Mouse (Mus musculus) heart, postnatal 36 days (tissue): ENCODE results near the gene Ube2s. TPM values are rescaled to one million over a fixed set of nuclear protein-coding genes. Genes with fewer than 3 reads are reported as not detected.
"Not testable (repeated sequence)": the region's sequence is repeated elsewhere in the genome, so short reads cannot be mapped to it uniquely, and the experiment has no call there.

Source experiments
- DNase-seq, 2 experiments: peaks; one replicate each; pipeline ENCODE4 v3.0.0; 2021 to 2022
- intact Hi-C: fragments of 180-260 bp; cut with DNase I; formaldehyde crosslinking; loops from one replicate; pipeline ENCODE4 v1.15.1; 2025
- total RNA-seq, 2 experiments: library from RNA; stranded (reverse); gene quantifications; 2 replicates each; pipeline ENCODE4 v1.2.3; 2021

Gene Ube2s
- 10 to 100 TPM; 89.8 to 95.7 TPM for total RNA-seq

DNA sequence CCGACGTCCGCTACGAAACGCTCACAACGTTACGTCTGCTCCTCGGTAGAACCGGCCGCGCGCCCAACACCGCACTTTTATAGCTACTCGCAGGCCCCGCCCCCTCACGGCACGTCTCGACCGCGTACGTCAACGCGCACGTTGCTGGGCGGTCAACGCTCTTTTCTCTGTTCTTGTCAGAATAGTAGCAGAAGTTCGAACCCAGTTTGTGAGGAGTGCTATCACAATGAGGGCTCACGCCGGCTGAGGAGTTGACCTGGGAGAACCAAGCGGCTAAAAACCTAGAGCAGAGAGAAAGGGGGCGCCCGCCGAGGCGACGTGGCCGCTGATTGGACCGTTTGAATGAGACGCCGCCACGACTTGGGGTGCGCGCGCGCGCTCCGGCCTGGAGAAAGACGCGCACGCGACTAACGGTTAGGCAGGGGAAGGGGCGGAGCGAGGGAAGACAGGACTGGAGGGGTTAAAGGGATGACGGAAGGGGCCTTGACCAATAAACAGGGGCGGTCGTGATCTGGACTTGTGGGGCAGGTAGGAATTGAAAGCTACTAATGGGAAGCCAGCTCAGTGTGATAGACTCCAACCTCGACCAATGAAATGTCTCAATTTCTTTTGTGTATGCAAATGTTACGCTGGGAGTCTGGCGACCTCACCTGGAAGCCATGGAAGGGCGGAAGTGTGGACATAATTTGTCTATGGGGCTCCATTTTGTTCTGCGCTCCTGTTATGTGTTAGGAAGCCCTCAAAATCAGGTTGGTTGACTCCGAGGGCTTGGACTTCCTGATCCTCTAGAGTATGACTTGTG lies at the start of gene Ube2s:
TSS of gene Ube2s (minus strand) at position 288 of the 802 bp plus-strand sequence.
- peak; percentile 98 for DNase-seq

DNA sequence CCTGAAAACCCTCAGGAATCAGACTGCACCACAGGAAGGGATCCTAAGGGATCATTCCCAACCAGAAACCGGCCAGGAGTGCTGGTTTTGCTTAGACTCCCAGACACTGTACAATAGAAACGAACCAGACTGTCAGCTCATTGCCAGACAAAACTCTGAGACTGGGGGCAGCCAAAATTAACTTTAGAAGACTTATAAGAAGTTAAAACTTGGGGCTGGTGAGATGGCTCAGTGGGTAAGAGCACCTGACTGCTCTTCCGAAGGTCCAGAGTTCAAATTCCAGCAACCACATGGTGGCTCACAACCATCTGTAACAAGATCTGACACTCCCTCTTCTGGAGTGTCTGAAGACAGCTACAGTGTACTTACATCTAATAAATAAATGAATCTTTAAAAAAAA lies 48.5 kb upstream of the Ube2s start:
- intact Hi-C loops, result loop anchor here (10.0 kb wide), 1 partner anchor 194 kb away; the partner anchor contains the start of gene Zfp580
- not testable (repeated sequence) for DNase-seq

More for the DNA sequence above, at the start of gene Ube2s:
- intact Hi-C loops, result loop anchor here (1.0 to 10.0 kb wide), 6 partner anchors 19 to 232 kb away; partner anchors contain the start of genes Fiz1, Gm44973, Zfp524 and Zfp628

DNA sequence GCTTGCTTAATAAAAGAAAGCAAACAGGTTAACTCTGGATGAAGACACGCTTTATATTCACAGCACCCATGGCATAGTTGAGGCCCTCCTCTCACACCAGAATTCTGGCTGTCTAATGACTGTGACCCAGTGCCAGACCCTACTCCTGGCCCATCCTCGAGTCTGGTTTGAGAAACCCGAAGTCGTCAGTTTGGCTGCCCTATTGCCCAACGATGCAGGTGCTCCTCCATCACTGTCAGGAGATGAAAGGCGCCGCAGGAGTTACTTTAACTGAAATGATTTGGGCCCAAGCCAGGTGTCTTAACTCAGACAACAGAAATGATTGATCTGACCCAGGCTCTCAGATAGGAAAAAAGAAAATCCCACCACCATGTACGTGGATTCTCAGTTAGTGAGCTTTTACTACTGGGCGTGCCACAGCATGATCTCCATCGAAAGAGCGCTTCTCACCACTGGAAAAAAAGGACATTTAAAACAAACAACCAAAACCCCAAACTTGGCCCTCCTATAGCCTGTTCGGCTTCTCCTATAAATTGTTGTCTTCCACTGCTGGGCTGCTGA lies 47.1 kb upstream of the Ube2s start:
- intact Hi-C loops, result no loop called here
- no peak for DNase-seq

DNA sequence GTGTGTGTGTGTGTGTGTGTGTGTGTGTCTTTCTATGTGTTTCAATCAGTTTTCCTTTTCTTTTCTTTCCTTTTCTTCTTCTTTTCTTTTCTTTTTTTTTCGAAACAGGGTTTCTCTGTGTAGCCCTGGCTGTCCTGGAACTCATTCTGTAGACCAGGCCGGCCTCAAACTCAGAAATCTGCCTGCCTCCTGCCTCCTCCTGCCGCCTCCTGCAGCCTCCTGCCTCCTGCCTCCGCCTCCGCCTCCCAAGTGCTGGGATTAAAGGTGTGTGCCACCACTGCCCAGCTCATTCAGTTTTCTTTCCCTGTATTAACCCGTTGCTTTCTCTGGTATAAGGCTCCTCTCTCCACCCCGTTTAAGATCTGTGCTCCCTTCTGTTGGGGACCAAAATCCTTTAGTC lies 44.9 kb upstream of the Ube2s start:
- DNase-seq, result no peak
- intact Hi-C loops, result no loop called here

GRCm38 (mm10) chr7:4856508-4856907 lies 44.1 kb upstream of the Ube2s start:
- intact Hi-C loops, result no loop called here
- DNase-seq, result no peak

- DNase-seq, result no peak
- intact Hi-C loops, result no loop called here
Measured at GRCm38 (mm10) chr7:4853613-4854012, 41.2 kb upstream of the Ube2s start.

- intact Hi-C loops, result no loop called here
- DNase-seq, result no peak
Measured at GRCm38 (mm10) chr7:4851315-4851688, 38.9 kb upstream of the Ube2s start.

DNA sequence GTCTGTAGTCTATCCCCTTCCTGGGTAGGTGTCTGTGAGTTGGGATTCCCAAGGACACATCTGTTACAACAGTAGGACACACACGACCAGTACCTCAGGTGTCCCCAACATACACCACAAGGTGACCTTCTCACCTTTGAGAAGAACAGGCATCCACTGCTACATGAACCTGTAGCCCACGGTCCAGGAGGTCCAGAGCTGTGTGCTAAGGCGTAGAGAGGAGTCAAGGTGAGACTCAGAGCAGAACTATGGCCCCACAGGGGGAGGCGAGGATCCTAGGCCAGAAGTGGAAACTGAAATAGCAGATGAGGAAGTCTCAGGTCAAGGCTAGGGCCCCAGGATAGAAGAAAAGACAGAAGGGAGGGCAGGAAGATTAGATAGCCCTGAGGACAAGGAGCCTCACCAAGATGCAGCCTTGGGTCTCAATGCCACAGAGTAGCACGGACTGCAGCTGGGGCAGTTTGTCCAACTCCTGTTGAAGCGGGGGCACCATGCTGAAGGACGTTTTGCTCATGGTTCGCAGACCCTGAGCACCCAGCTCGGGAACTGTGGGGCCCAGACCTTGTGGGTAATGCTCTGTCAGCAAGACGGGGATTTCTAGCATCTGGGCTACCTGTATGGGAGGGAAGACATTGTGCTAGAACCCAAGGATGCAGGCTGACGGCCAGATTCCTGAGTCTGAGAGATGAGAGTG lies 38.4 kb upstream of the Ube2s start:
- DNase-seq, result no peak

DNA sequence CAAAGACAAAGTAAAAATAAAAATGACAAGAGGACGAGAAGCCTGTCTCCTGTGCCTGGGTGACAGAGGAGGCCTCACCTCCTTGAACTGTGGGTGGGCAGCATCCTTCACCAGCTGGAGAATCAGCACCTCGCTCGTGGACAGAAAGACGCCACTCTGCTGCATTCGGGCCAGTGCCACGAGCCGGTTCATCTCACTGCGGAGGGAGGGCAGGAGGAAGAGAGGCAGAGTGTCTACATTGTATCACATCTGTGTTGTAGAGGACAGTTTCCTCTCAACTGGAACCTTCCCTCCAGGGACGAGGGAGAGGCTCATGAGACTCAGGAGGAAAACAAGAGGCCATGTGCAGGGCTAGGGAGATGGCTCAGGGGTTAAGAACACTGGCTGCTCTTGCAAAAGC lies 37.0 kb upstream of the Ube2s start:
- DNase-seq, result no peak
- intact Hi-C loops, result no loop called here

More for the DNA sequence above, 38.4 kb upstream of the Ube2s start:
- intact Hi-C loops, result no loop called here

- no peak for DNase-seq
- intact Hi-C loops, result no loop called here
Measured at GRCm38 (mm10) chr7:4844917-4845309, 32.5 kb upstream of the Ube2s start.

DNA sequence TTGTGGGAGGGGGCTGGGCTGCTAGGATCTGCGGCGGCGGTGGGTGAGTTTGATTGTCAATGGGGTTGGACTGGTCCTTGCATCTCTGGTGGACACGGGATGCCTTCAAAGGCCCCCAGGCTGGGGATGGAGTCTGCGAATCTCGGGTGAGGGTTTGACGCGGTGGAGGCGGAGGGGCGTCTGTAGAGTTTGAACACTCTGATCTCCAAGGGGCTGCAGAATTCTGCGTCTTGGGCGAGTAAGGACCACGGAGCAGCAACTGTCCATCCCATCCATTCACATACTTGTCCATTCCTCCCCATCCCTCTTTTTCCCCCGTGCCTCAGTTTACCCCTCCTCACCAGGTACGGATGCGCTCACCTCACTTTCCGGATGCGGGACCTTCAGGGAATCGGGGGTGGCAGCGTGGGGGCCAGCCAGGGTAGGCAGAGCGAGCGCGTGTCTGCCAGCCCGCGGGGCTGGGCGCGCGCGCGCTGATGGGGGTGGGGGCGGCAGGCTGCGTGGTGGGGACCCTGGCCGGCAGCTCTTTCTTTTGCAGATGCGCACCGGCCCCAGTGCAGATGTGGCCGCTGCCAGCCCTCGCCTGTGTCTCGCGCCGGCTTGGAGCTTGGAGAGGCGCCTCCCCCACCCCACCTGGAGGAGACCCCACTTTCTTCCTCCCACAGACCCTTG lies 32.0 kb upstream of the Ube2s start, which contains the start of gene Shisa7:
TSS of gene Shisa7 (minus strand) at position 452 of the 672 bp plus-strand sequence.
- intact Hi-C loops, result no loop called here
- DNase-seq, result no peak

GRCm38 (mm10) chr7:4843604-4844244 lies 31.3 kb upstream of the Ube2s start:
- DNase-seq, result no peak
- intact Hi-C loops, result no loop called here

DNA sequence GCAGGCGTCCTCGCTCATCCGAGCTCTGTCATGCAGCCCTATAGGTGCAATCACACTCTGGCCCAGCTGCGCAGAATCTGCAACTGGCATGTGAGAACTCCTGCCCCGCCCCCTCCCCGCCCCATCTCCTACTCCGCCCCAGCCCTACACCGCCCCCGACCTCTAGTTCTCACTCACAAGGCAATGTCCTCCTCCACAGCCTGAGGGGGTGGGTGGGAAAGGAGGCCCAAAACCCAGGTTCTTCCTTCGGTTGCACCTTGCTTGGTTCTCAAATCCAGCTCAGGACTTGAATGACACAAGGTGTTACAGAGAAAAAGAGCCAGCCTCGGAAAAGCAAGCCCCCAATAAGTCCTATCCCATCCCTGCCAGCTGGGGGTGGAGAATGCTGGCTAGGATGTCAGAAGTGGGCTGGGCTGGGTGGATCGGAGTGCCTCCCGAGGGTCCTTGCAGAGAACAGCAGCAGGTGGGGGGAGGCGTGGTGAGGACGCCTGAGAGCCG lies 30.3 kb upstream of the Ube2s start:
- intact Hi-C loops, result no loop called here
- no peak for DNase-seq

DNA sequence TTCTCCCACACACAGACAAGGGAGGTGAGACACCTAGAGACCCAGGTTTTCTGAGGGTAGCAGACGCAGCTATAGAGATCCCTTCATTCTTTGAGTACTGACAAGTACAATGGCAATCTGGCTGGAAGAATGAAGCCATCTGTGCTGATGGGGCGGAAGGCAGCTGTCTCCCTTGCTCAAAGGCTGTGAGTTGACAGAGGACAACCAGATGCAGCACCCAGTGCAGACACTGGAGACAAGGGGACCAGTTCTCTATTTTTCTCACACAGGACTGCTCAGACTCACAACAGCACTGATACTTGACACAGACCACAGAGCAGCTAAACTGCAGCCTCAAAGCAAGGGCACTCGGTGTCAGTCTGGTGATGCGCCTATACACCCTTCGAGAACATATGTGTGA lies 29.7 kb upstream of the Ube2s start:
- no peak for DNase-seq
- intact Hi-C loops, result no loop called here

GRCm38 (mm10) chr7:4837639-4838038 lies 25.2 kb upstream of the Ube2s start:
- intact Hi-C loops, result no loop called here
- DNase-seq, result no peak

DNA sequence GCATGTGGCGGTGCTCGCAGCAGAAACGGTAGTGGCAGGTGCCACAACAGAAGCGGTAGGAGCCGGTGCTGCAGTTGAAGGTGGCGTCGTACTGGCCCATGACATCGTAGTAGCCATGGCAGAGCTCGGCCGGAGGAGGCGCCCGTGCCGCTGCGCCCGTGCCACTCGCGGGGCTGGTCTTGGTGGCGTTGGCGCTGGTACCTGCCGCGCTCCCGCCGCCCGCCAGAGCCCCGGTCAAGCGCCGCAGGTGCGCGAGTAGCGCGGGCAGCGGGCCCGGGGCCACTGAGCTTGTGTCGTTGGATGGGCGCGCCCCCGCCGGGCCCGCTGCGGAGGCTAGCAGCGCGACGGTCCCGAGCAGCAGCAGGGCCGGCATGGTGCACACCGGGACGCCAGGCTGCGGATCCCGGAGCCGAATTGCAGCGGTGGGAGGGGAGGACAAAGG lies 24.0 kb upstream of the Ube2s start:
- intact Hi-C loops, result no loop called here
- DNase-seq, result peak; percentile 32 to 46

GRCm38 (mm10) chr7:4835631-4836327 lies 23.4 kb upstream of the Ube2s start:
- intact Hi-C loops, result no loop called here

GRCm38 (mm10) chr7:4830476-4830875 lies 18.1 kb upstream of the Ube2s start:
- intact Hi-C loops, result no loop called here
- DNase-seq, result no peak

More at GRCm38 (mm10) chr7:4835631-4836327, 23.4 kb upstream of the Ube2s start:
- DNase-seq, result no peak

- intact Hi-C loops, result no loop called here
- no peak for DNase-seq
Measured at GRCm38 (mm10) chr7:4825365-4825764, 13.0 kb upstream of the Ube2s start.
